Mouse (Mus musculus) G1E (cell line): Measurements from ENCODE around the gene Usp33.
"Not testable (repeated sequence)": the region's sequence is repeated elsewhere in the genome, so short reads cannot be mapped to it uniquely, and the experiment has no call there.

ENCODE experiments used
- CTCF ChIP-seq: IDR thresholded peaks from 2 replicates; pipeline ENCODE4 v1.5.1; 2012; ENCODE audit warnings: low read depth, low read length, inconsistent platforms, mixed read lengths
- GATA1 ChIP-seq: IDR thresholded peaks from 2 replicates; pipeline ENCODE4 v1.6.1; 2012; ENCODE audit warnings: borderline replicate concordance, low read length, inconsistent platforms, mixed read lengths

GRCm38 (mm10) chr3:152316447-152317173 is 29.7 kb upstream of the Usp33 start:
- TF ChIP-seq CTCF, GATA1: not testable (repeated sequence)
